Mouse (Mus musculus) bone marrow, adult 2 months (tissue): ENCODE measurements around the gene Mob1a. TPM values are rescaled to one million over a fixed set of nuclear protein-coding genes. Genes with fewer than 3 reads are reported as not detected.

ENCODE experiments used
- H3K27ac ChIP-seq: fragments of 200-500 bp; 2 replicates; pipeline ENCODE4 v1.5.1; 2012; ENCODE audit warnings: low read depth, mild to moderate bottlenecking, control low read depth, inconsistent platforms, low read length; ENCODE audit not compliant: control insufficient read depth, poor library complexity, insufficient read depth
- H3K4me1 ChIP-seq: fragments of 200-500 bp; 2 replicates; pipeline ENCODE4 v1.6.1; 2011; ENCODE audit warnings: low read length; ENCODE audit not compliant: control insufficient read depth, insufficient read depth
- H3K4me3 ChIP-seq: fragments of 200-500 bp; replicated peaks from 2 replicates; pipeline ENCODE3; 2011; ENCODE audit warnings: mild to moderate bottlenecking, low read depth, low read length, control low read depth; ENCODE audit not compliant: control insufficient read depth
- CTCF ChIP-seq: fragments of 200-500 bp; IDR thresholded peaks from 2 replicates; pipeline ENCODE4 v1.5.1; 2011; ENCODE audit warnings: low read length, control low read depth; ENCODE audit not compliant: control insufficient read depth, insufficient read depth
- POLR2A ChIP-seq: fragments of 200-500 bp; IDR thresholded peaks from 2 replicates; pipeline ENCODE4 v1.6.1; 2011; ENCODE audit warnings: low read depth, mild to moderate bottlenecking, control low read depth, low read length, borderline replicate concordance; ENCODE audit not compliant: control insufficient read depth
- WGBS: fragments of 180-500 bp; shearing (Covaris S2); methylation state at CpG from one replicate; pipeline ENCODE4 v1.1.7; 2018; 5-methylcytosine and 5-hydroxymethylcytosine counted together
- polyA plus RNA-seq: library from polyadenylated mRNA; stranded (reverse); fragments of >200 nt; gene quantifications from 2 replicates; pipeline ENCODE4 v1.2.4, GENCODE M21; 2011; ENCODE audit warnings: low replicate concordance; ENCODE audit not compliant: missing spikeins, insufficient read depth, insufficient read length

The Mob1a gene
- polyA plus RNA-seq, result 24.6 and 31.2 TPM in 2 replicates

GRCm38 (mm10) chr6:83325525-83326393 is at the start of gene Mob1a, which contains the start of gene Mthfd2:
TSS of gene Mob1a (plus strand) at chr6:83326016.
TSS of gene Mthfd2 (minus strand) at chr6:83325908.
- WGBS, result under 1% methylated on average over 65 of the region's 65 CpGs
- Histone ChIP-seq H3K4me3 (peak within 1 kb of the TSS; percentile 85), H3K27ac (peak within 1 kb of the TSS; percentile 99), H3K4me1 (peaks cover 3% of the 10 kb centered on the region; the same call in 1 of the 2 replicates)
- peak; percentile 98 for TF ChIP-seq POLR2A
- no peak for TF ChIP-seq CTCF

DNA sequence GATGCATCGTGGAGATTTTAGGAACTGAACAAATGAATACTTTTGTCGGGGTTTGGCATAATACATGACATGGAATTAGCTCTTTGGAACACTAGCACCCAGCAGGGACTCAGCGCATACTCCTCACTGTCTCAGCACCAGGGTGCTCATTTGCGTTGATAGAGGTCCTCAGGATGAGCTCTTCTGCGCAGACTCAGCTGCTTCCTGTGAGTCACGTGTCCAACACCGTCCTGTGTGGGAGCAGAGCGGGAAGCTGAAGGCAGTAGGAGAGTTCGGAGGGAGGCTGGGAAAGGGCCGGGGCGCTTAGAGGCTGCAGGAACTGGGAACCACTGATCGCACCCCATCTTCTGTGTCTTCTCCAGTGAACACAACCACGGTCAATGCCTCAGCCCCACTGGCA is 48.7 kb upstream of the Mob1a start:
- 64% methylated on average over 13 of the region's 13 CpGs for WGBS
- Histone ChIP-seq H3K4me3 (no peak overlapping the region), H3K27ac (no peak overlapping the region), H3K4me1 (no peaks in the 10 kb centered on the region)
- TF ChIP-seq CTCF (no peak), POLR2A (no peak)

GRCm38 (mm10) chr6:83278881-83279280 is 46.9 kb upstream of the Mob1a start:
- 36% methylated on average over 2 of the region's 2 CpGs for WGBS
- Histone ChIP-seq H3K4me3 (no peak overlapping the region), H3K27ac (no peak overlapping the region), H3K4me1 (no peaks in the 10 kb centered on the region)
- TF ChIP-seq CTCF (peak; percentile 66), POLR2A (no peak)

- Histone ChIP-seq H3K27ac (no peak overlapping the region), H3K4me1 (no peaks in the 10 kb centered on the region), H3K4me3 (no peak overlapping the region)
- TF ChIP-seq CTCF (peak; percentile 79), POLR2A (no peak)
- 78% methylated on average over 8 of the region's 8 CpGs for WGBS
Measured at GRCm38 (mm10) chr6:83280256-83280955, 45.4 kb upstream of the Mob1a start.

DNA sequence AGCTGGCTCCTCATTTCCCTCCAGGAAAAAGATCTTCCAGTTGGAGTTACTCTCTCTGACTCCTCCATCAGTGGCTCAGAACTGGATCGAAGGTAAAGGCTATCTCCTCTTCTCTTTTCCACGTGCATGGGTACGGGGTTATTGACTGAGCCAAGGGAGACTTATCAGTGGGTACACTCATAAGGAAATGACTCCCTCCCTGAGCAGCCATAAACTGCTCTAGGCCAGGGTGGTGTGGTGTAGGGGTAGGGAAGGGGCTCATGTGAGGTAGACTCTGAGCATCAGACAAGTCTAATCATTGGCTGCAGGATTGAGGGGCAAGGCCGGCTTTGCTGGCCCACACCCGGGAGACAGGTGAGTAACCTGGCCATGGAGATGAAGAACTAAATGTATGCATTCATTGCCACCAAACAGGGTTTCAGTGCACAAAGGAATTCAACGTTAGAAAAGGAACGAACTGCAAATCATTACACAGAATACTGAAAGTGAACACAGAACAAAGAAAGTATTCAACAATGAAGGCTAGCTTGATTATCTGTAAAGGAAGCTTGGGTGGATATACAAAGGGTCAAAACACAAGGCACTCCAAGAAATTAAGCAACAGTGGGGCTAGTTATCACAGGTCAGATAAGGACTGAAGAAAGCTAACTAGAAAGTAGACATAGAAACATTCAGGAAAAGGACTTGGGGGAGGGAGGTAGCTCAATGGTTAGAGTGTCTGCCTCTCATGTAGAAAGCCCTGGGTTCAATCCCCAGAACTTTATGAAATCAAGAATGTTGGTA is 25.2 kb upstream of the Mob1a start:
- H3K4me1 ChIP-seq, result no peaks in the 10 kb centered on the region
- 74% methylated on average over 7 of the region's 7 CpGs for WGBS
- H3K27ac ChIP-seq, result no peak overlapping the region
- no peak overlapping the region for H3K4me3 ChIP-seq
- TF ChIP-seq CTCF (no peak), POLR2A (no peak)

DNA sequence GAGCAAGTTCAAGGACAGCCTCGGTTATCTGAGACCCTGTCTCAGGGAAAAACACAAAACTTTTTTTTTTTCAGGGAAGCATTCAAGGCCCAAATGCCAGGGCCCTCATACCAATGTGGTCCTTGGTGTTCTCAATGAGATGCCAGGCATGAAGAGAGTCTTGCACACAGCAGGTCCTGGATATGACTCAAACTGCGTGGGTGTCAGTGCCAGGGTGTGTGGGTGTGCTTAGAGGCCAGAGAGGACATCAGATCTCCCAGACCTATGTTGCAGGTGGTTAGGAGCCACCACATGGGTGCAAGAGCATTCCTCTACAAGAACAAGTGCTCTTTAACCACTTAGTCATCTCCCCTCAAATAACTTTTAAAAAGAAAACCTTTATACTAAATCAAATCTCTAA is 24.5 kb upstream of the Mob1a start:
- Histone ChIP-seq H3K4me1 (no peaks in the 10 kb centered on the region), H3K4me3 (no peak overlapping the region), H3K27ac (no peak overlapping the region)
- WGBS, result 76% methylated on average over 2 of the region's 2 CpGs
- no peak for TF ChIP-seq POLR2A
- TF ChIP-seq CTCF, result no peak

DNA sequence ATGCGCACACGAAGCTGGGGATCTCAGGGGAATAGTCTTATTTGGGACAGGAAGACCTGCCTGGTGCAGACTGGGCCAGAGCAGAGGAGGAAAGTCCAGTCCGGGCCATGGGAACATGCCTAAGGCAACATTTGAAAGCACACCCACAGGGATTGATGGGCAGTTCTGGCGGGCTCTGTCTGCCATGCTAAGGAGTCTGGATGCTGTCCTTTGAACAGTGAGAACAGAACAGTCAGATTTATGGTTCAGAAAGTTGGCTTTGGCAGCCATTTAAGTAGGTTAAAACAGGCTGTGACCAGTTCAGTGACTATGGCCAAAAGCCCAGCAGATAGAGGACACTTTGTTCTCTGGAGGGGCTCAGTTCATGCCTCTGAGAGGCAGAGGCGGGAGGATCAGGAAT is 23.6 kb upstream of the Mob1a start:
- 81% methylated on average over 5 of the region's 5 CpGs for WGBS
- Histone ChIP-seq H3K4me1 (no peaks in the 10 kb centered on the region), H3K27ac (no peak overlapping the region), H3K4me3 (no peak overlapping the region)
- no peak for TF ChIP-seq CTCF
- no peak for TF ChIP-seq POLR2A
